Mouse (Mus musculus): ENCODE measurements around the gene Atcay. TPM values are rescaled to one million over a fixed set of nuclear protein-coding genes. Genes with fewer than 3 reads are reported as not detected.
A peak's percentile ranks its signal among the peaks of the same experiment; 100 is the strongest.

Atcay gene
- total RNA-seq, 1 experiment from 2014 or later, result 2.1 TPM

GRCm38 (mm10) chr10:81179451-81180342 lies 50.9 kb downstream of the Atcay start:
- DNase-seq, result no peak

GRCm38 (mm10) chr10:81178927-81179326 lies 51.7 kb downstream of the Atcay start:
- DNase-seq, result no peak

- DNase-seq, result no peak
These were observed 52.5 kb downstream of the Atcay start for GRCm38 (mm10) chr10:81177958-81178712.

- peak; percentile 53 for DNase-seq
These were observed 53.1 kb downstream of the Atcay start for GRCm38 (mm10) chr10:81177491-81177925.

- DNase-seq, result peak; percentile 99
These were observed 54.0 kb downstream of the Atcay start, which contains the start of gene Eef2 for GRCm38 (mm10) chr10:81176466-81177271. Gene Eef2 (plus strand): TSS chr10:81176631.

- DNase-seq, result peak; percentile 79
These were observed 54.6 kb downstream of the Atcay start for GRCm38 (mm10) chr10:81175936-81176465.

- DNase-seq, result peak; percentile 27
These were observed 55.3 kb downstream of the Atcay start for GRCm38 (mm10) chr10:81175345-81175701.

GRCm38 (mm10) chr10:81174617-81175344 lies 55.9 kb downstream of the Atcay start:
- DNase-seq, result peak; percentile 94

- peak; percentile 93 for DNase-seq
These were observed 57.5 kb downstream of the Atcay start for GRCm38 (mm10) chr10:81173132-81173531.

- peak; percentile 69 for DNase-seq
These were observed 61.2 kb downstream of the Atcay start for GRCm38 (mm10) chr10:81169411-81169900.

GRCm38 (mm10) chr10:81168521-81169244 lies 62.0 kb downstream of the Atcay start:
- peak; percentile 92 for DNase-seq

GRCm38 (mm10) chr10:81168087-81168431 lies 62.6 kb downstream of the Atcay start:
- no peak for DNase-seq

GRCm38 (mm10) chr10:81167200-81168086 lies 63.2 kb downstream of the Atcay start, which contains the start of gene Pias4:
Gene Pias4 (minus strand): TSS chr10:81167923.
- peak; percentile 100 for DNase-seq

- peak; percentile 31 for DNase-seq
These were observed 65.5 kb downstream of the Atcay start for GRCm38 (mm10) chr10:81165118-81165517.

- no peak for DNase-seq
These were observed 68.3 kb downstream of the Atcay start for GRCm38 (mm10) chr10:81162318-81162652.

- peak; percentile 80 for DNase-seq
These were observed 68.9 kb downstream of the Atcay start for GRCm38 (mm10) chr10:81161602-81162317.

- DNase-seq, result no peak
These were observed 75.9 kb downstream of the Atcay start for GRCm38 (mm10) chr10:81154736-81155135.
